Mouse (Mus musculus): ENCODE results near the gene Arv1. TPM values are rescaled to one million over a fixed set of nuclear protein-coding genes. Genes with fewer than 3 reads are reported as not detected.

Arv1 gene
- polyA plus RNA-seq, 1 experiment from 2014 or later: 26.6 TPM

DNA sequence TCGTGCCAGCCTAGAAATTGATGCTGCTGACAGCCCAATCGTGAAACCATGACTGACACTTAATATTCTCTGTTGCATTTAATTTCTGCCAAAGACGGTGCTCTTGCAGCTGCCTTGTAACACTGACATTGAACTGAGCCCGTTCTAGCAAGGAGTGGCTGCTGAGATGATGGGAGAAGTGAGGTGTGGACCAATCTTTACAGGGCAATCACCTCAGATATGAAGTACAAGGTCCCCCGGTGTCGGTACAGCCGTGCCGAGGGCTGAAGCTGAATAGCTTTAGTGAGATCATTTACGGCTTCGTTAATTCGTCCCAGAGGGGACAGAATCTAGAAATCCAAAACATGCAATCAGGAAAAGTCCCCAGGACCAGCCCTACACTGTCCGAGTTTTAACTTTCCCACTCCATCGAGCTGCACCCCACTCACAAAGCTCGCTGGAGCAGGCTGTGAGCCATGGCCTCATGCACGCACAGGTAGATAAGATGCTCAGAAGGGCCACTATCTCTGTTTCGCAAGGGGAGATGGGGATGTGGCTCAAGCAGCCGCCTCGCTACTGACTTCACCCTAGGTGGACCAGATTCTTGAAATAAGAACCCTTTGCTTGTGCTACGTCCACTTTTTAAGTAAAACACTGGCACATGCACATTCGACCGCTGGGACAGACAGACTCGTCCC, 26.4 kb upstream of the Arv1 start:
- Histone ChIP-seq H3K9me3 (no peaks in the 10 kb centered on the region), H3K36me3 (peaks cover 69% of the 10 kb centered on the region), H3K27me3 (no peaks in the 10 kb centered on the region), H3K4me2 (replicated peaks) (no peak overlapping the region), H3K4me3 (no peak overlapping the region), H3K9ac (no peak overlapping the region), H3K27ac (no peak overlapping the region), H3K4me1 (no peaks in the 10 kb centered on the region)
- WGBS: 85% methylated on average over 22 of the region's 22 CpGs
- no peak for ATAC-seq (ENCODE audit: low FRiP score, low read depth)

DNA sequence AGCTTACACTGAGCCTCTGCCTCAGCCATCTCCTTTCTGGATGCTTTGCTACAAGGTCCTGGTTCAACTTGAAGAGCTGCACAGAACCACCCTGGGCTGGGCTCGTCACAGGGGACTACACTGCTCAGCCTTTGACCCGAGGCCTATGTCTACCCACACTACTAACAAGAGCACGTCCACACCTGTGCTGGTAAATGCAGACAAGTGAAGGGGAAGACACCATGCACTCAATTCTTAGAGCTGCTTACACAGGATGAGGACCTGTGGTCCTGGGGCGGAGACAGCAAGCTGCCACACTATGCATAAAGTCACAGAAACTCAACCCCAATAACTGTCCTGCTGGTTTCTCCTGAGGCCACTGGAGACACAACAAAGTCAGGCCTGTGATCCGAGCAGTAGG, 21.7 kb upstream of the Arv1 start:
- Histone ChIP-seq H3K9me3 (no peaks in the 10 kb centered on the region), H3K27ac (no peak overlapping the region), H3K9ac (no peak overlapping the region), H3K4me1 (no peaks in the 10 kb centered on the region), H3K27me3 (no peaks in the 10 kb centered on the region), H3K36me3 (peaks cover 56% of the 10 kb centered on the region), H3K4me3 (no peak overlapping the region), H3K4me2 (replicated peaks) (no peak overlapping the region)
- WGBS: 92% methylated on average over 5 of the region's 5 CpGs
- no peak for ATAC-seq (ENCODE audit: low FRiP score, low read depth)

DNA sequence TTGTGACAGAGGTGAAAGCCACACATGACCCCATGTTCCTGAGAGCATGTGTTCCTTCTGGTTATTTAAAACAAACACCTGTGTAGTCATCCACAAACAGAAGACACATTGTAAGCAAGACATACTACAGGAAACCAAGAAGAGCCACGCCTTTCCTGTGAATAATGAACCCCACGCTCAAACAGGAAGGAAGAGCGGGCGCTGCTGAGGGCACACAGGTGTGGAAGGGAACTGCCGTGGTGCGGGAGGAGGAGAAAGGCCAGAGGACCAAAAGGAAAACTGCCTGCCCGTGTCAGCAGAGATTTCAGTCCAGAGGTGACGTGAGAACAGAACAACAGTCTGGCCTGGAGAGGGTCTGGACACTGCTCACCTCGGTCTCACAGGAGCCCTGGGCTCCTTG, 20.9 kb upstream of the Arv1 start:
- Histone ChIP-seq H3K36me3 (peaks cover 58% of the 10 kb centered on the region), H3K4me3 (no peak overlapping the region), H3K4me1 (no peaks in the 10 kb centered on the region), H3K4me2 (replicated peaks) (no peak overlapping the region), H3K27ac (no peak overlapping the region), H3K9ac (no peak overlapping the region), H3K9me3 (no peaks in the 10 kb centered on the region), H3K27me3 (no peaks in the 10 kb centered on the region)
- ATAC-seq (ENCODE audit: low FRiP score, low read depth): no peak
- 82% methylated on average over 9 of the region's 9 CpGs for WGBS

DNA sequence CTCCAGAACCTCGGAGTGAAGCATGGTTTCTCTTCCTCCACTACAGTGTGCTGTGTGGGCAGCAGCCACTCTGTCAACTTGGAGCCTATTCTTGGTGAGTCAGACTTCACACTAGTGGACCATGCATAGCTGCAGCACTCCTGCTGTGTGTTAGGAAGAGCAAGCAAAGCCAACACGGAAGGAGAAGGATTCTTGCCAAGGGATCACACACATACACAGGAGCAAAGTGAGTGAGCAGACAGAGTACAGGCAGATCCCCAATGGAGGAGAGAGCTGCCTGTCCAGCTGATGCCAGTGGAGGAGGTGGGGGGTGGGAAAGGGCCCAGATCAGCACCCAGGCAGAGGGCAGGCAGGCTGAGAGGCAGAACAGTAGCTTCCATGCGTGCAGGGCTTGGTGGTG, 19.8 kb upstream of the Arv1 start:
- 88% methylated on average over 3 of the region's 3 CpGs for WGBS
- Histone ChIP-seq H3K4me2 (replicated peaks) (no peak overlapping the region), H3K27me3 (no peaks in the 10 kb centered on the region), H3K36me3 (peaks cover 61% of the 10 kb centered on the region), H3K4me3 (no peak overlapping the region), H3K9ac (no peak overlapping the region), H3K9me3 (no peaks in the 10 kb centered on the region), H3K4me1 (no peaks in the 10 kb centered on the region), H3K27ac (no peak overlapping the region)
- no peak for ATAC-seq (ENCODE audit: low FRiP score, low read depth)

DNA sequence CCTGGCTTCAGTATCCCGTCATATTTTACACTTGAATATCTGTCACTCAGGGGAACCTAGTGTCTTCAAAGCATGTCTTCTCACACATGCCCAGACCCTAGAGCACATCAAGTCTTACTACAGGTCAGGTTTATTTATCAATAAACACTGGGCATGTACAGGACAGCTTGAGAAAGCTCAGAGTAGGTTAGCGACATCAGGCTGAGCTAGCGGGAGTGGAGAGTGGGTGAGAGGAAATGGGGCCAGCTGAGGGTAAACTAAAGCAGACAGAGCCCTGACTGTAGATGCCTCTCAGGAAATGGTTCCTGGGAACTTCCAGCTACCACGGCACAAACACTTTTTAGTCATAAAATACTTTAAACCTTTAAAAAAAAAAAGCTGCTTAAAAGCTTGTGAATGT, 18.4 kb upstream of the Arv1 start:
- WGBS: 59% methylated on average over 4 of the region's 4 CpGs
- H3K4me2 ChIP-seq (replicated peaks): no peak overlapping the region
- H3K9me3 ChIP-seq: no peaks in the 10 kb centered on the region
- H3K4me3 ChIP-seq: no peak overlapping the region
- no peak overlapping the region for H3K9ac ChIP-seq
- H3K27ac ChIP-seq: no peak overlapping the region
- H3K36me3 ChIP-seq: peaks cover 52% of the 10 kb centered on the region
- no peaks in the 10 kb centered on the region for H3K4me1 ChIP-seq
- no peaks in the 10 kb centered on the region for H3K27me3 ChIP-seq
- ATAC-seq (ENCODE audit: low FRiP score, low read depth): no peak

DNA sequence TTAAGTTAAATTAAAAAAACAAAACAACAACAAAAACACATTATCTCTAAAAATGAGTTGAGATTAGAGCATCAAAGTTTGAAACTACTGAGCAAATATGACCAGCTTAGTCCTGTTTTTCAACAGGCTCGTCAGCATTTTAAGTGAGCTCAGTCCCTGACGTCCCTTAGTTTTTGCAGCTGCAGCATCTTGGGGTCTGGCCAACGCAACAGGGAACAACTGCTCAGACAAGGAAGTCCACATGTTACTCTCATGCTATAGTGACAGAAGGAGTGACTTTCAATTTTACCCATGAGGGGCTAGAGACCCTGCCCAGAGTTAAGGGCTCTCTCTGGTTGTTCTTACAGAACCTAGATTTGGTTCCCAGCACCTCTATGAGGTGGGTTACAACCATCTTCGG, 17.6 kb upstream of the Arv1 start:
- Histone ChIP-seq H3K27me3 (no peaks in the 10 kb centered on the region), H3K36me3 (peaks cover 55% of the 10 kb centered on the region), H3K9me3 (no peaks in the 10 kb centered on the region), H3K9ac (no peak overlapping the region), H3K4me3 (no peak overlapping the region), H3K27ac (no peak overlapping the region), H3K4me2 (replicated peaks) (no peak overlapping the region), H3K4me1 (no peaks in the 10 kb centered on the region)
- WGBS: 89% methylated on average over 4 of the region's 4 CpGs
- no peak for ATAC-seq (ENCODE audit: low FRiP score, low read depth)

DNA sequence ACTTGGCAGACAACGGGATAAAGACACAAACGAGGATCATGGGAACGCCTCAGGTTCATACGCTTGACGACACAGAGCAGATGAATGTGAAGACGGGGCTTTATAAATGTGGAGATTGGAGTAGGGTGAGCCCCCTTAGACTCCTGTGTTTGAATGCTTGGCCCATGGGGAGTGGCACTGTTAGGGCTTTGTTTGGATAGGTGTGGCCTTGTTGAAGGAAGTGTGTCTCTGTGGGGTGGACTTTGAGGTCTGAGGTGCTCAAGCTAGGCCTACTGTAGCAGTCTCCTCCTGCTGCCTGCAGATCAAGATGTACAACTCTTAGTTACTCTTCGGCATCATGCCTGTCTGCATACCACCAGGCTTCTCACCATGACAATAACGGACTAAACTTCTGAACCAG, 16.1 kb upstream of the Arv1 start:
- ATAC-seq (ENCODE audit: low FRiP score, low read depth): no peak
- H3K27me3 ChIP-seq: no peaks in the 10 kb centered on the region
- no peak overlapping the region for H3K9ac ChIP-seq
- H3K4me1 ChIP-seq: no peaks in the 10 kb centered on the region
- no peak overlapping the region for H3K4me3 ChIP-seq
- WGBS: 95% methylated on average over 8 of the region's 8 CpGs
- no peaks in the 10 kb centered on the region for H3K9me3 ChIP-seq
- no peak overlapping the region for H3K4me2 ChIP-seq (replicated peaks)
- H3K27ac ChIP-seq: no peak overlapping the region
- peaks cover 49% of the 10 kb centered on the region for H3K36me3 ChIP-seq

DNA sequence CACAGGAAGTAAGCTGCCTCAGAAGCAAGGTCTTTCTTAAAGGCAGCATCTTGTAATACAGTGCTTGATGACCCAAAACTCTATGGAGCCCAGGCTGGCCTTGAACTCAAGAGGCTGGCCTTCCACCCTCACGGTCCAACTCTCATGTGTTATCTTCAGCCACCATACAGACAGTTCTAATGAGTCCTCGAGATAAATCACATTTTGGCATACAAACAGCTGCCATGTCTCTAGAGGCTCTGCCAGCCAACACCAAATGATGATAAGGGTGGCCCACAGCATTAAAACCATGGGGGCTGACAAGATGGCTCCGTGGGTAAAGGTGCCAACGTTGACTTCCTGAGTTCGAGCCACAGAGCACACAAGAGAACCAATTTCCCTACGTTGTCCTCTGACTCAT, 8.7 kb upstream of the Arv1 start:
- H3K9me3 ChIP-seq: no peaks in the 10 kb centered on the region
- H3K27ac ChIP-seq: no peak overlapping the region
- H3K36me3 ChIP-seq: peaks cover 51% of the 10 kb centered on the region
- H3K4me2 ChIP-seq (replicated peaks): no peak overlapping the region
- no peak overlapping the region for H3K4me3 ChIP-seq
- no peak for ATAC-seq (ENCODE audit: low FRiP score, low read depth)
- H3K27me3 ChIP-seq: no peaks in the 10 kb centered on the region
- no peaks in the 10 kb centered on the region for H3K4me1 ChIP-seq
- H3K9ac ChIP-seq: no peak overlapping the region
- WGBS: 92% methylated on average over 6 of the region's 6 CpGs

DNA sequence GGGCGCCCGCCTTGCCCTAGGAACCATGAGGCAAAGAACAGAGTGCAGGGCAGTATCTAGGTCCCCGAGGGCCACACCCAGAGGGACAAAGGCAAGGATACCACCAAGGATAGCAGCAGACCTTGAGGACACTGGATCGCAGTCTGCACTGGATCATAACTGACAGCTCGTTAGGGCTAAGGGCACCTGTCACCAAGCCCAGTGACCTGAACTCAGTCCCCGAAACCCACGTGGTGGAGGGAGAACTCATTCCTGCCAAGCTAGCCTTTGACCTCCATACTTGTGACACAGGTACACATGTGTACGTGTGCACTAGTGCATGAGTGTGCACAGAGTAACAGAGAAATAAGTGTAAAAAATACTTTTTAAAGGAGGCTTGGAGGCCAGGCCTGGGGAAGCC, 6.2 kb upstream of the Arv1 start:
- Histone ChIP-seq H3K4me2 (replicated peaks) (no peak overlapping the region), H3K27ac (no peak overlapping the region), H3K4me3 (no peak overlapping the region), H3K9ac (no peak overlapping the region), H3K36me3 (peaks cover 37% of the 10 kb centered on the region), H3K9me3 (no peaks in the 10 kb centered on the region), H3K27me3 (no peaks in the 10 kb centered on the region), H3K4me1 (peaks cover 7% of the 10 kb centered on the region)
- WGBS: 85% methylated on average over 8 of the region's 8 CpGs
- no peak for ATAC-seq (ENCODE audit: low FRiP score, low read depth)

DNA sequence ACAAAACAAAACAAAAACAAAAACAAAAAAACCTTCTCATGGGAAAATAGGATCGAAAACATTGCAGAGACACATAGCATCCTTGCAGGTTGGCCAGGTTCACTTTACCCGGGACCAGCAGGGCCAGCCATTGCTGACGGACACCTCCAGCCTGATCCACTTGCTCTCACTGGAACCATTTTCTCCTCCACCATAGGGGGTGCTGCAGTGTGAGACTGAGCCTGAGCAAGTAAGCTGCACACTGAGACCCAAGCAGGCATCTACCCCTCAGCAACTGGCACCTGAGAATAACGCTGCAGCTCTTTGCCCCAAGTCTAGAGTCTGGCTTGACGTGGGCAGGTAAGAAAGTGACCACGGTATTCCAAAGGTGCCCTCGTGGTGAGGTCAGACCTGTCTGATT, 1.8 kb upstream of the Arv1 start:
- Histone ChIP-seq H3K27ac (no peak overlapping the region), H3K9ac (no peak overlapping the region), H3K4me2 (replicated peaks) (no peak overlapping the region), H3K36me3 (peaks cover 4% of the 10 kb centered on the region; the same call in 1 of the 2 replicates), H3K27me3 (no peaks in the 10 kb centered on the region), H3K4me1 (peaks cover 24% of the 10 kb centered on the region), H3K9me3 (no peaks in the 10 kb centered on the region), H3K4me3 (no peak overlapping the region)
- WGBS: 79% methylated on average over 7 of the region's 7 CpGs
- ATAC-seq (ENCODE audit: low FRiP score, low read depth): no peak

DNA sequence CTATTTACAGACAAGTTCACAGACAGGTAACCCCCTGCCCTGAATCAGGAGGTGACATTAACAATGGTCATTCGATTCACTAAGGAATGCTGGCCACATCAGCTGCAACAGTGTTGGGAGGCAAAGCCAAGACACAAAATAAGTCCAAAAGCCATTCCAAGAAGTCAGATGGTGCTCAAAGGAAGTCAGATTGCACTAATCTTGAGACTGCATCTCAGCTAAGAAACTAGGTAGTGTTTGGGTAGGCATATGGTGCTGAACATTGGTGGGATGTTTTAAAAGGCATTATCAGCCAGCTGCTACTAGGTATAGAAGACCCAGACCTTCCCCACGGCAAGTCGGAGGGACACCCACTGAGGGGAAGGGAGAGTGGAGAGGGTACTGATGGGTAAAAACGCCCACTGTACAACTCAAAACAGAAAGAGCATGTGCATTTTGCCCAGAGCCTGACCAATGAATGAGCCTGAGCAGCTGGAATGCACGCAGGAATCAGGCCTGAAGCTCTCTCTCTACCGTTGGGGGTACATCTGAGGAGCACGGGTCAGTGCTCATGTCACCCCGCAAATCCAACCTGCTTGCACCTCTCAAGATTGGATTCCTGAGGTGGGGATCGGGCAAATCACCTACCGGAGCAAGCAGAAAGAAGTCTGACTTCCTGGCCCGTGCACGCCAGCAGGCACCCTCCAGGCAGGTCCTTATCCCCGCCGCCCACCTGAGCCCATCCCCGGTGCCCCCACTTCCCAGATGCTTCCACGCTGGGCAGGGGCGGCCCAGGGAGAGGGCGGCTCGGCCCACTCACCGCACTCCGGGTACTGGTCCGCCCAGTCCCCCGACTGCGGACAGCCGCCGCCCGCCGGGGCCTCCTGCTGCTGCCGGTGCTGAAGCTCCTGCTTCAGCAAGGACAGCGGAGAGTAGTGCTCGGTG, 739 bp upstream of the Arv1 start:
- WGBS: 3% methylated on average over 30 of the region's 31 CpGs

DNA sequence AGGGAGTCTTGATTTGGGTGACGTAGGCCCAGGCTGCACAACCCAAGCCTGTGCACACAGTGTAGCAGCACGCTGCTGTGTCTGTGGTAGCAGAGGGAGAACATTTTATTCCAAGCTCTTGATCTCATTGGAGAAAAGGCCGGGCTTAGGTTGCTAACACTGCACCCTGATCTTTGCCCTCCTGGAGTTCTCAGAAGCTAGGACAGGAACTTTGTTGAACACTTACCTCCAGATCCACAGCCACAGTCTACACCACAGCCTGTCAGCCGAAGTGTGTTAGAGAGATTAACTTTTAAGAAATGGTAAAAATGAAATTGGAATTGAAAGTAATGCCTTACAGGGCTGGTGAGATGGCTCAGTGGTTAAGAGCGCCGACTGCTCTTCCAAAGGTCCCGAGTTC, 2.4 kb downstream of the Arv1 start:
- 95% methylated on average over 7 of the region's 7 CpGs for WGBS
- no peaks in the 10 kb centered on the region for H3K9me3 ChIP-seq

More for the DNA sequence above, 739 bp upstream of the Arv1 start:
- Histone ChIP-seq H3K9me3 (no peaks in the 10 kb centered on the region), H3K4me3 (peak overlapping the region; percentile 94), H3K27ac (no peak overlapping the region), H3K27me3 (no peaks in the 10 kb centered on the region), H3K4me1 (peaks cover 24% of the 10 kb centered on the region), H3K36me3 (peaks cover 8% of the 10 kb centered on the region), H3K9ac (peak overlapping the region; percentile 89), H3K4me2 (replicated peaks) (peak overlapping the region; percentile 95)
- ATAC-seq (ENCODE audit: low FRiP score, low read depth): peak; percentile 64

More for the DNA sequence above, 2.4 kb downstream of the Arv1 start:
- Histone ChIP-seq H3K4me3 (no peak overlapping the region), H3K4me2 (replicated peaks) (no peak overlapping the region), H3K4me1 (peaks cover 24% of the 10 kb centered on the region), H3K36me3 (peaks cover 32% of the 10 kb centered on the region), H3K9ac (no peak overlapping the region), H3K27ac (no peak overlapping the region), H3K27me3 (no peaks in the 10 kb centered on the region)
- ATAC-seq (ENCODE audit: low FRiP score, low read depth): no peak
